Mouse (Mus musculus) embryonic facial prominence, embryonic 15.5 days (tissue): ENCODE data around the gene Olfr895. TPM values are rescaled to one million over a fixed set of nuclear protein-coding genes. Genes with fewer than 3 reads are reported as not detected.

Experiments used
- ATAC-seq: fragments of 200-750 bp; cut with Nextera tagmentation; 2 replicates; pipeline ENCODE4 v1.8.0; 2017; ENCODE audit warnings: low read depth, moderate TSS enrichment; ENCODE audit not compliant: insufficient number of reproducible peaks, low FRiP score, low TSS enrichment
- H3K27ac ChIP-seq: fragments of 300-500 bp; sonication (generic); replicated peaks from 2 replicates; pipeline ENCODE4 v1.5.1; 2015; ENCODE audit warnings: mild to moderate bottlenecking, inconsistent platforms
- H3K27me3 ChIP-seq: fragments of 300-500 bp; sonication (generic); 2 replicates; pipeline ENCODE4 v1.6.1; 2015; ENCODE audit warnings: inconsistent platforms
- H3K36me3 ChIP-seq: fragments of 300-500 bp; sonication (generic); 2 replicates; pipeline ENCODE4 v1.6.1; 2015; ENCODE audit warnings: mild to moderate bottlenecking, inconsistent platforms
- H3K4me1 ChIP-seq: fragments of 300-500 bp; sonication (generic); 2 replicates; pipeline ENCODE4 v1.6.1; 2015; ENCODE audit warnings: inconsistent platforms
- H3K4me2 ChIP-seq: fragments of 300-500 bp; sonication (generic); replicated peaks from 2 replicates; pipeline ENCODE4 v1.6.1; 2015; ENCODE audit warnings: mild to moderate bottlenecking, inconsistent platforms
- H3K4me3 ChIP-seq: fragments of 300-500 bp; sonication (generic); replicated peaks from 2 replicates; pipeline ENCODE4 v1.5.1; 2015; ENCODE audit warnings: mild to moderate bottlenecking, inconsistent platforms
- H3K9ac ChIP-seq: fragments of 300-500 bp; sonication (generic); 2 replicates; pipeline ENCODE4 v1.6.1; 2015; ENCODE audit warnings: inconsistent platforms
- H3K9me3 ChIP-seq: fragments of 300-500 bp; sonication (generic); replicated peaks from 2 replicates; pipeline ENCODE4 v1.6.1; 2016; ENCODE audit warnings: inconsistent platforms
- WGBS: fragments of 180-500 bp; shearing (Covaris S2); methylation state at CpG from one replicate; pipeline ENCODE4 v1.1.7; 2015; 5-methylcytosine and 5-hydroxymethylcytosine counted together
- polyA plus RNA-seq: library from polyadenylated mRNA; unstranded; fragments of >200 nt; fragmentation: Nextera tagmentation; extraction: Ambion mirVana; gene quantifications from 2 replicates; pipeline ENCODE4 v1.2.1, GENCODE M21; 2015

The Olfr895 gene
- not detected in 2 replicates for polyA plus RNA-seq

DNA sequence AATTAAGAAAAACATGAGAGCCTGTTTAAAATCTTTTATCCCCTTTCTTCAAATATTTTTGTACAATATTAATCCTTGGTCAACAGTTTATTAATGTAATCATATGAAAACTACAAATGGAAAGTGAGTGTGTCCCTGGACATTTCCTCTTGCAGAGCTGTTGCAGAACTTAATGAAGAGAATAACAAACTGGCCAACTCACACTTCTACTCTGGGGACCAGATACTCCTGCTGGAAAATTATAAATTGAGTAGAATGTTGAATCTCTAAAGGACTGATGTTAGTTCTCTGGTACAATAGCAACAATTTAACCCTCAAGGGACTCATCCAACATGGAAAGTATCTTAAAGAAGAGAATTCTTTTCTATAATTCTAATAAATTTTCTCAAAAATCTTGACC, at the start of gene Olfr895:
Olfr895 (plus strand) TSS at position 301 of the 400 bp plus-strand sequence.
- no peak within 1 kb of the TSS for H3K9ac ChIP-seq
- H3K36me3 ChIP-seq, result no peaks in the 10 kb centered on the region
- no peaks in the 10 kb centered on the region for H3K9me3 ChIP-seq
- no peak within 1 kb of the TSS for H3K27ac ChIP-seq
- H3K27me3 ChIP-seq, result no peaks in the 10 kb centered on the region
- H3K4me3 ChIP-seq, result no peak within 1 kb of the TSS
- H3K4me2 ChIP-seq, result no peak within 1 kb of the TSS
- no peak for ATAC-seq
- no peaks in the 10 kb centered on the region for H3K4me1 ChIP-seq

DNA sequence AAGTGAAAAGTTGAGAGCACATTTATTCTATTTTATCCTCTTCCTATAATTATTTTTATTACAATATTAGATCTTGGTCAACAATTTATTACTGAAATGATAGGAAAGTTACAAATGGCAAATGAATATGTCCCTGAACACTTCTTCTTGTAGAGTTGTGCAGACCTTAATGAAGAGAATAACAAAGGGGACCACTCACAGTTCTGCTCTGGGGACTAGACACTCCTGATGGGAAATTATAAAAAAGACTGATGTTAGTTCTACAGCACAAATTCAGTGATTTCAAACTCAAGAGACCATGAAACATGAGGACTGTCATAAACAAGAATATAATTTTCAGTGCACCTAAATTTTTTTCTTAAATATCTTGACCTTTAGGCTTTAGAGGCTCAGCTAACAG, 15.2 kb upstream of the Olfr895 start, which contains the start of gene Olfr143:
Olfr143 (plus strand) TSS at position 301 of the 400 bp plus-strand sequence.
- Histone ChIP-seq H3K4me1 (no peaks in the 10 kb centered on the region), H3K9ac (no peak within 1 kb of the TSS), H3K9me3 (no peaks in the 10 kb centered on the region), H3K4me3 (no peak within 1 kb of the TSS), H3K4me2 (no peak within 1 kb of the TSS), H3K27me3 (no peaks in the 10 kb centered on the region), H3K27ac (no peak within 1 kb of the TSS), H3K36me3 (no peaks in the 10 kb centered on the region)
- ATAC-seq, result no peak

DNA sequence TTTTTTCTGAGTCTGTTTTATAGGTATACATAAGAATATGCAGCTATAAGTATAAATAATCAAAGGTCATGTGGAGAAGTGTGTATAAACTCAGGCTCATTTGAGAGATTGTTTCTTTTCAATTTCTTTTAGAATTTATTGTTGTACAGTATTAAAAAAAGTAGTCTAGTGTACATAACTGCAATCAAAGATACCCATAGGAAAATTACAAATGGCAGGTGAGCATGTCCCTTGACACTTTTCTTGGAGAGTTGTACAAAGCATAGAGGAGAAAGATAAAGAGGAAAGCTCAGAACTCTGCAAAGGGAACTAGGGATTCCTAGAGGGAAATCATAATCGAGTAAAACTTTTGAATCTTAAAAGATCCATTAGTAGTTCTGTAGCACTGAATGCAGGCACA, 23.2 kb downstream of the Olfr895 start, which contains the start of gene Olfr896-ps1:
Olfr896-ps1 (plus strand) TSS at position 301 of the 400 bp plus-strand sequence.
- H3K36me3 ChIP-seq, result no peaks in the 10 kb centered on the region
- no peak within 1 kb of the TSS for H3K4me3 ChIP-seq
- no peak within 1 kb of the TSS for H3K27ac ChIP-seq
- no peak within 1 kb of the TSS for H3K4me2 ChIP-seq
- no peak within 1 kb of the TSS for H3K9ac ChIP-seq
- H3K9me3 ChIP-seq, result no peaks in the 10 kb centered on the region
- no peaks in the 10 kb centered on the region for H3K27me3 ChIP-seq
- WGBS, result 84% methylated on average over 1 of the region's 1 CpGs
- no peaks in the 10 kb centered on the region for H3K4me1 ChIP-seq
- ATAC-seq, result no peak

Other genes starting within 250 kb of the Olfr895 start
- not detected in 2 replicates for gene Olfr883, start 242.0 kb upstream of the Olfr895 start, polyA plus RNA-seq
- 0.33 TPM in 1 of 2 replicates, not detected in the other for gene Olfr884, start 221.3 kb upstream of the Olfr895 start, polyA plus RNA-seq
- 0.23 TPM in 1 of 2 replicates, not detected in the other for gene Olfr885, start 206.5 kb upstream of the Olfr895 start, polyA plus RNA-seq
- not detected in 2 replicates for gene Olfr887, start 183.8 kb upstream of the Olfr895 start, polyA plus RNA-seq
- not detected in 2 replicates for gene Olfr888, start 159.7 kb upstream of the Olfr895 start, polyA plus RNA-seq
- gene Olfr889, start 152.7 kb upstream of the Olfr895 start, polyA plus RNA-seq, result 0.12 TPM in 2 replicates
- gene Olfr890, start 125.3 kb upstream of the Olfr895 start, polyA plus RNA-seq, result 0.05 TPM in 1 of 2 replicates, not detected in the other
- not detected in 2 replicates for gene Olfr891, start 87.0 kb upstream of the Olfr895 start, polyA plus RNA-seq
- gene Olfr893, start 59.5 kb upstream of the Olfr895 start, polyA plus RNA-seq, result 0.16 TPM in 1 of 2 replicates, not detected in the other
- gene Olfr894, start 49.8 kb upstream of the Olfr895 start, polyA plus RNA-seq, result not detected in 2 replicates
- gene Olfr143, start 15.1 kb upstream of the Olfr895 start, polyA plus RNA-seq, result not detected in 2 replicates
- gene Olfr896-ps1, start 23.3 kb downstream of the Olfr895 start, polyA plus RNA-seq, result not detected in 2 replicates
- 0.20 TPM in 1 of 2 replicates, not detected in the other for gene Olfr25, start 61.2 kb downstream of the Olfr895 start, polyA plus RNA-seq
- gene Olfr898, start 80.6 kb downstream of the Olfr895 start, polyA plus RNA-seq, result not detected in 2 replicates
- 0.11 and 0.20 TPM in 2 replicates for gene Olfr250, start 99.0 kb downstream of the Olfr895 start, polyA plus RNA-seq
- not detected in 2 replicates for gene Olfr251, start 109.2 kb downstream of the Olfr895 start, polyA plus RNA-seq
- gene Olfr147, start 133.8 kb downstream of the Olfr895 start, polyA plus RNA-seq, result not detected in 2 replicates
- not detected in 2 replicates for gene Olfr901, start 161.6 kb downstream of the Olfr895 start, polyA plus RNA-seq
- not detected in 2 replicates for gene Olfr902, start 179.8 kb downstream of the Olfr895 start, polyA plus RNA-seq
- gene Olfr904, start 195.3 kb downstream of the Olfr895 start, polyA plus RNA-seq, result not detected in 2 replicates
- gene Olfr905, start 203.3 kb downstream of the Olfr895 start, polyA plus RNA-seq, result 0.05 TPM in 1 of 2 replicates, not detected in the other
- not detected in 2 replicates for gene Olfr906, start 219.2 kb downstream of the Olfr895 start, polyA plus RNA-seq
- not detected in 2 replicates for gene Olfr907, start 227.9 kb downstream of the Olfr895 start, polyA plus RNA-seq